Mouse (Mus musculus) hindbrain, embryonic 14.5 days (tissue): ENCODE data around the gene Tab1. TPM values are rescaled to one million over a fixed set of nuclear protein-coding genes. Genes with fewer than 3 reads are reported as not detected.

Experiments
- ATAC-seq: fragments of 200-750 bp; cut with Nextera tagmentation; 2 replicates; pipeline ENCODE4 v1.8.0; 2017; ENCODE audit warnings: moderate number of reproducible peaks, mild to moderate bottlenecking, moderate TSS enrichment, moderate library complexity; ENCODE audit not compliant: low FRiP score
- DNase-seq: peaks from one replicate; pipeline ENCODE4 v3.0.0-alpha.2; 2015; ENCODE audit warnings: low spot score
- H3K27ac ChIP-seq: fragments of 300-500 bp; sonication (generic); 2 replicates; pipeline ENCODE4 v1.5.1; 2014; ENCODE audit warnings: mild to moderate bottlenecking, moderate library complexity
- H3K27me3 ChIP-seq: fragments of 300-500 bp; sonication (generic); 2 replicates; pipeline ENCODE4 v1.6.1; 2014; ENCODE audit warnings: mild to moderate bottlenecking, low read length, mixed read lengths; ENCODE audit not compliant: control insufficient read depth, insufficient read depth
- H3K36me3 ChIP-seq: fragments of 300-500 bp; sonication (generic); replicated peaks from 2 replicates; pipeline ENCODE4 v1.6.1; 2014; ENCODE audit not compliant: control insufficient read depth, insufficient read depth
- H3K4me1 ChIP-seq: fragments of 300-500 bp; sonication (generic); replicated peaks from 2 replicates; pipeline ENCODE4 v1.6.1; 2014; ENCODE audit warnings: antibody characterized with exemption, low read length, mixed read lengths; ENCODE audit not compliant: control insufficient read depth, insufficient read depth
- H3K4me2 ChIP-seq: fragments of 300-500 bp; sonication (generic); replicated peaks from 2 replicates; pipeline ENCODE4 v1.6.1; 2014; ENCODE audit warnings: mild to moderate bottlenecking, moderate library complexity
- H3K4me3 ChIP-seq: fragments of 300-500 bp; sonication (generic); replicated peaks from 2 replicates; pipeline ENCODE4 v1.5.1; 2014; ENCODE audit warnings: mild to moderate bottlenecking, low read length
- H3K9ac ChIP-seq: fragments of 300-500 bp; sonication (generic); 2 replicates; pipeline ENCODE4 v1.6.1; 2014
- H3K9me3 ChIP-seq: fragments of 300-500 bp; sonication (generic); 2 replicates; pipeline ENCODE4 v1.6.1; 2016; ENCODE audit warnings: low read length; ENCODE audit not compliant: control insufficient read depth
- WGBS: fragments of 180-500 bp; shearing (Covaris S2); extraction: QIAGEN DNeasy Blood & Tissue Kit; methylation state at CpG from one replicate; pipeline ENCODE4 v1.1.7; 2014; 5-methylcytosine and 5-hydroxymethylcytosine counted together
- polyA plus RNA-seq: library from polyadenylated mRNA; unstranded; fragments of >200 nt; fragmentation: Nextera tagmentation; extraction: Ambion mirVana; gene quantifications from 2 replicates; pipeline ENCODE4 v1.2.1, GENCODE M21; 2014

The Tab1 gene
- polyA plus RNA-seq, 1 experiment from 2014 or later, result 36.1 TPM

DNA sequence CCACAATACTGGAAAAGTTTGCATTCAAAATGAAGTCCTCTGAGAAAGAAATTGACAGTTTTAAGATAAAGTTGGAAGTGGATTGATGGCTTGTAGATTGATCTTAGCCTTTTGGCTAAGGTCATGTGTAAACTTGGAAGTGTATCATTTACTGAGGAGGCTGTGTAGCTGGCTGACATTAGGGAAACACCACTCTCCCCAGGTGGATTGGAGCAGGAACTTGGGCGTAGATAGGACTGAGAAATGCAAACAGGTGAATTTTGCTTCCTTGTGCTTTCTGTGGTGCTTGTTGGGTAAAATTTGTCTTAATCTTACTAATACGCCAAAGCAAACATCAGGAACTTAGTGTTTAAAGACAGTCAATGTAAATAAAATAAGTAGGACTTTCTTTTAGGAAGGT, 7.4 kb downstream of the Tab1 start:
- Histone ChIP-seq H3K9me3 (no peaks in the 10 kb centered on the region), H3K4me3 (no peak overlapping the region), H3K27ac (no peak overlapping the region), H3K4me2 (no peak overlapping the region), H3K9ac (no peak overlapping the region), H3K27me3 (no peaks in the 10 kb centered on the region), H3K36me3 (peaks cover 20% of the 10 kb centered on the region; the same call in 1 of the 2 replicates), H3K4me1 (peaks cover 6% of the 10 kb centered on the region; the same call in 1 of the 2 replicates)
- ATAC-seq (no peak), DNase-seq (no peak)
- WGBS, result 90% methylated on average over 2 of the region's 2 CpGs

DNA sequence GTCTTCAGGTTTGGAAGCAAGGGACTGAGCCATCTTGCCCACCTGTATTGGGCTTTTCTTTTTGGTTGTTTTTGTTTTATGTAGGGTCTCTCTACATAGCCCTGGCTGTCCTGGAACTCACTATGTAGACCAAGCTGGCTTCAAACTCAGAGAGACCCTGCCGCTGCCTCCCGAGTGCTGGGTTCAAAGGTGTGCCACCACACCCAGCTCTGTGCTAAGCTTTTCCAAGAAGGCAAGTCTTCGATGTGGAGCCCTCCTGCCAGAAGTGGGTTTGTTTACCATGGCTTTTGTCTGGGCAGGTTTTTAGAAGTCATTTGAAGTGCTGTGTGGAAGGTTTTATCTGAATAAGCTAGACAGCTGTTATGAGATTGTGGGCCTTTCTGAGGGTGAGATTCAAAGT, 8.0 kb downstream of the Tab1 start:
- no peak overlapping the region for H3K4me3 ChIP-seq
- no peaks in the 10 kb centered on the region for H3K27me3 ChIP-seq
- H3K27ac ChIP-seq, result no peak overlapping the region
- DNase-seq, result no peak
- no peak for ATAC-seq
- H3K9me3 ChIP-seq, result no peaks in the 10 kb centered on the region
- H3K4me1 ChIP-seq, result peaks cover 6% of the 10 kb centered on the region; the same call in 1 of the 2 replicates
- peaks cover 20% of the 10 kb centered on the region; the same call in 1 of the 2 replicates for H3K36me3 ChIP-seq
- 96% methylated on average over 3 of the region's 3 CpGs for whole genome bisulfite sequencing
- H3K4me2 ChIP-seq, result no peak overlapping the region
- H3K9ac ChIP-seq, result no peak overlapping the region

DNA sequence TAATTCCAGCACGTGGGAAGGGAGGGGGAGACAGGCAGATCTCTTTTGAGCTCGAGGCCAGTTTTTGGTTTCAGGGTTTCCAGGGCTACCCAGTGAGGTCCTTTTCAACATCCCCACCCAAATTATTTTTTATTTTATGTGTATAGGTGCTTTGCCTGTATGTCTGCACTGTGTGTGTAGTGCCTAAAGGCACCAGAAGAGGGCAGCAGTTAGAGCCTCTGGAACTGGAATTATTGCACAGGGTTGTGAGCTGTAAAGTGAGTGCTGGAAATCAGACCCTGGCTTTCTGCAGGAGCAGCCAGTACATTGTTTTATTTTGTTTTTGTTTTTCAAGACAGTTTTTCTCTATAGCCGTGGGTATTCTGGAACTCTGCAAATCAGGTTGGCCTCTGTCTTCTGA, 9.2 kb downstream of the Tab1 start:
- no peak overlapping the region for H3K4me2 ChIP-seq
- no peak overlapping the region for H3K27ac ChIP-seq
- 96% methylated on average over 3 of the region's 3 CpGs for WGBS
- ATAC-seq (no peak), DNase-seq (no peak)
- peaks cover 6% of the 10 kb centered on the region; the same call in 1 of the 2 replicates for H3K4me1 ChIP-seq
- H3K9ac ChIP-seq, result no peak overlapping the region
- H3K27me3 ChIP-seq, result no peaks in the 10 kb centered on the region
- H3K36me3 ChIP-seq, result peaks cover 20% of the 10 kb centered on the region; the same call in 1 of the 2 replicates
- no peaks in the 10 kb centered on the region for H3K9me3 ChIP-seq
- no peak overlapping the region for H3K4me3 ChIP-seq

GRCm38 (mm10) chr15:80143760-80144159, 10.8 kb downstream of the Tab1 start:
- Histone ChIP-seq H3K9me3 (no peaks in the 10 kb centered on the region), H3K36me3 (peaks cover 24% of the 10 kb centered on the region; the same call in 1 of the 2 replicates), H3K27ac (no peak overlapping the region), H3K4me3 (no peak overlapping the region), H3K9ac (no peak overlapping the region), H3K4me2 (no peak overlapping the region), H3K4me1 (no peaks in the 10 kb centered on the region; the same call in 1 of the 2 replicates), H3K27me3 (no peaks in the 10 kb centered on the region)
- ATAC-seq (no peak), DNase-seq (no peak)
- WGBS, result 95% methylated on average over 6 of the region's 6 CpGs

DNA sequence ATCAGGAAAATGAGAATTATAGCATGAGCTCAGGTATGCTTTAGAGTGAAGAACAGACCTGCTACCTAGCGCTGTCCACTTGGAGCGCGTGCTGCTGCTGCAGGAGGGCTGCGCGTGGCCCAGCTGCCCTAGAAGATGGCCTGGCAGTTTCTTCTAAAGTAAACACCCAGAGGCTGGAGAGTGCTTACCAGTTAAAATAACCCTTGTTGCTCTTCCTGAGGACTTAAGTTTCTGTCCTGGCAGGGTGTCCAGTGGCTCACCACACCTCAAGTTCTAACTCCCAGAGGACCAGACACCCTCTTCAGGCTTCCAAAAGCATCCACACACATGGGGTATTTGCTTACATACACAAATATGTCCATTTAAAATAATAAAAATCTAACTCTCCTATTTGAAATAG, 12.5 kb downstream of the Tab1 start:
- Histone ChIP-seq H3K4me2 (no peak overlapping the region), H3K9me3 (no peaks in the 10 kb centered on the region), H3K27ac (no peak overlapping the region), H3K36me3 (peaks cover 35% of the 10 kb centered on the region), H3K4me3 (no peak overlapping the region), H3K27me3 (no peaks in the 10 kb centered on the region), H3K4me1 (no peaks in the 10 kb centered on the region), H3K9ac (no peak overlapping the region)
- DNase-seq (no peak), ATAC-seq (no peak)
- WGBS, result 97% methylated on average over 5 of the region's 5 CpGs

DNA sequence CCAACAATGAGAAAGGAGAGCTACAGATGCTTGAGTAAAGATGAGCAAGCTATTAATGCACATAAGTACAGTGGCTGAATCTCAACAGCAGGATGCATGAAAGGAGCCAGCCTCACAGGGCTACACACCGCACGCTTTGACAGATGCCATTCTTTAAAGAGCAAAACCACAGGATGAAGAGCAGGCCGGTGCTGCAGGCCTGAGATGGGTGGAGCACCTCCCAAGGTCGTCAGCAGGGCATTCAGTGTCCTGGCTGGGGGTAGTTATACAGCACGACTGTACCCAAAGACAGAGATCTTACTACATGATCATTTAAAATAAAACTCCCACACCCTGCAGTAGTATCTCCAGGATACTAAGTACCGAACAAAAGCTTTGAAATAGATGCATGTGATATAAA, 13.2 kb downstream of the Tab1 start:
- DNase-seq (no peak), ATAC-seq (no peak)
- H3K4me1 ChIP-seq, result no peaks in the 10 kb centered on the region
- H3K4me3 ChIP-seq, result no peak overlapping the region
- no peak overlapping the region for H3K4me2 ChIP-seq
- H3K27ac ChIP-seq, result no peak overlapping the region
- H3K27me3 ChIP-seq, result no peaks in the 10 kb centered on the region
- no peak overlapping the region for H3K9ac ChIP-seq
- H3K36me3 ChIP-seq, result peaks cover 38% of the 10 kb centered on the region
- H3K9me3 ChIP-seq, result no peaks in the 10 kb centered on the region
- WGBS, result 71% methylated on average over 6 of the region's 6 CpGs

DNA sequence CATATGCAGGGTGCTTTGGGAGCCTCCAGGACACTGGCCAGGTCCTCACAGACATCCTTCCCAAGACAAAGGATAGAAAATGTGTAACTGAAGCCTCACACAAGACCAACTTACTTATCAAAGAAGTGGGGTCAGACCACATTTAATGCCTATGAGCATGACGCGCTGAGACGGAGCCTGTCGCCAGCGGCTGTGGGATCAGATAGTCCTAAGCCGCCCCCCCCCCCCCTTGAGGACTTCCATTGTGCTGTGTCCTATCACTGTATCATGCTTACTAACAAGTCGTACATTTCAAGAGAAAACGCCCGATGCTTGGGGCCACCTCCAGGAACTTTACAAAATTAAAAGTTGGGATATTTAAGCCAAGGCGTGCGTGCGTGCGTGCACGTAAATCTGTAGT, 14.2 kb downstream of the Tab1 start:
- peaks cover 43% of the 10 kb centered on the region for H3K36me3 ChIP-seq
- ATAC-seq, result no peak
- no peak for DNase-seq
- H3K4me1 ChIP-seq, result no peaks in the 10 kb centered on the region
- H3K9ac ChIP-seq, result no peak overlapping the region
- H3K4me3 ChIP-seq, result no peak overlapping the region
- 88% methylated on average over 14 of the region's 14 CpGs for WGBS
- no peak overlapping the region for H3K27ac ChIP-seq
- no peak overlapping the region for H3K4me2 ChIP-seq
- H3K9me3 ChIP-seq, result no peaks in the 10 kb centered on the region
- H3K27me3 ChIP-seq, result no peaks in the 10 kb centered on the region

DNA sequence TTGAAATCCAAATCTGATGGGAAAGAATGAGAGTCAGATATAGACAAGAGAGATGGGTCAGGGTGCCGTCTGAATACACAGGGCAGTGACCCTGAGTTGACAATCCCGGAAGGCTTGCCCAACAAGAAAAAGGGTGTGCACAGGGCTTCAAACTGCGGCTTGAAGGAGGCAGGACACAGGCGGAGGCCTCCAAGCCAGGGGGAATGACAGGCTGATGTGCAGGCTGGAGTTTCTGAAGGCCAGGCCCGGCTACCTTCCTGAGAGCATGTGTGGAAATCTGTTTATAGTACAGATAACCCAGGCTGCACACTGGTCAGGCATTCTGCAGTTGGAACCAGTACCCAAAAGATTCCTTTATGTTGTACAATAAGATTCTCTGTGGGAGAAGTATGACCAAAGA, 14.6 kb downstream of the Tab1 start:
- no peak for ATAC-seq
- peaks cover 47% of the 10 kb centered on the region for H3K36me3 ChIP-seq
- 77% methylated on average over 5 of the region's 5 CpGs for WGBS

GRCm38 (mm10) chr15:80148565-80148964, 15.6 kb downstream of the Tab1 start:
- H3K36me3 ChIP-seq, result peaks cover 55% of the 10 kb centered on the region
- ATAC-seq, result no peak
- no peaks in the 10 kb centered on the region for H3K9me3 ChIP-seq
- no peak for DNase-seq
- no peak overlapping the region for H3K4me2 ChIP-seq
- no peak overlapping the region for H3K9ac ChIP-seq
- no peak overlapping the region for H3K4me3 ChIP-seq
- no peaks in the 10 kb centered on the region for H3K4me1 ChIP-seq
- H3K27me3 ChIP-seq, result no peaks in the 10 kb centered on the region
- WGBS, result 83% methylated on average over 8 of the region's 8 CpGs
- no peak overlapping the region for H3K27ac ChIP-seq

More for the DNA sequence above, 14.6 kb downstream of the Tab1 start:
- Histone ChIP-seq H3K4me1 (no peaks in the 10 kb centered on the region), H3K27me3 (no peaks in the 10 kb centered on the region), H3K4me3 (no peak overlapping the region), H3K4me2 (no peak overlapping the region), H3K9me3 (no peaks in the 10 kb centered on the region), H3K9ac (no peak overlapping the region), H3K27ac (no peak overlapping the region)
- DNase-seq, result no peak

DNA sequence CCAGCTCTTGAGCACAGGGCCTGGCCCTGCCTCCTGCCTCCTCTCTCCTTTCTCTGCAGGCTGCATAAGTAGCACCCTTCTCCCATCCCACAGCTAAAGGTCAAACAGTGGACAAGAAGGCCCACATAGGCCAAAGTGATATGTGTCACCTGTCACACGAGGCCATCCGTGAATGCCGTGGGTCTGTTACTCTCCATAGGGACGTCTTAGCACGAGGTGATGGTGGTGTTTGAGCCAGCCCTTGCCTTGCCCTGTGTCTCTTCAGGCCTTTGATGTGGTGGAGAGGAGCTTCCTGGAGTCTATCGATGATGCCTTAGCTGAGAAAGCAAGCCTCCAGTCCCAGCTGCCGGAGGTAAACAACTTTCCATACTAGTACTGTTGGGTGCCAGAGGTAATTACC, 16.6 kb downstream of the Tab1 start:
- Histone ChIP-seq H3K4me1 (no peaks in the 10 kb centered on the region), H3K27me3 (no peaks in the 10 kb centered on the region), H3K27ac (no peak overlapping the region), H3K4me3 (no peak overlapping the region), H3K36me3 (peaks cover 55% of the 10 kb centered on the region), H3K4me2 (no peak overlapping the region), H3K9ac (no peak overlapping the region), H3K9me3 (no peaks in the 10 kb centered on the region)
- ATAC-seq, result no peak
- no peak for DNase-seq
- WGBS, result 95% methylated on average over 7 of the region's 7 CpGs
